Mouse (Mus musculus) MEL-GATA-1-ER (cell line): Measurements from ENCODE around the gene Slf2.
A peak's percentile ranks its signal among the peaks of the same experiment; 100 is the strongest.

ENCODE experiments used
- DNase-seq: peaks from one replicate; pipeline ENCODE4 v3.0.0-alpha.2; 2012; ENCODE audit warnings: low read depth; ENCODE audit errors: extremely low read depth

The Slf2 gene

GRCm38 (mm10) chr19:45028746-45029145 lies 97.8 kb downstream of the Slf2 start:
- no peak for DNase-seq

GRCm38 (mm10) chr19:45029571-45029970 lies 98.6 kb downstream of the Slf2 start:
- DNase-seq: no peak

DNA sequence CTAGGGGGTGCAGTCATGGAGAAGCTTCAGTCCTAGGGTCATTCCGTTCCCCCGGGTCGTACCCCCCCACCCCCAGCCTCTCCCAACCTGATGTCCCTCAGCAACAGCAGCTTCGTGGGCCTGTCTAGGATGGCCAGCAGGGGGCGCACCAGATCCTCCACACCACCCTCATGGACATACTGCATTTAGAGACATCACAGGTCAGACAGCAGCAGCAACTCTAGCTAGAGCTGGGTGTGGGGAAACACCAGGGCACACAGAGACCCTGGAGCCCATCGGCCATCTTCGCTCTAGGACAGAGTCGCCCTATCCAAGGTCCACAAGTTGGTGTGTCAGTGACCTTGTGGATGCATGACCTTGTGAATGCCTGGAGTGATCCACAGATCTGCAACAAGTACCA lies 99.2 kb downstream of the Slf2 start:
- peak; percentile 71 for DNase-seq

- peak; percentile 82 for DNase-seq
Measured at GRCm38 (mm10) chr19:45030746-45031693, 100.1 kb downstream of the Slf2 start.

- peak; percentile 80 for DNase-seq
Measured at GRCm38 (mm10) chr19:45031780-45032179, 100.8 kb downstream of the Slf2 start.
